Comparison of ENCODE assay signal across 8 mouse cellular contexts in the genomic region with DNA sequence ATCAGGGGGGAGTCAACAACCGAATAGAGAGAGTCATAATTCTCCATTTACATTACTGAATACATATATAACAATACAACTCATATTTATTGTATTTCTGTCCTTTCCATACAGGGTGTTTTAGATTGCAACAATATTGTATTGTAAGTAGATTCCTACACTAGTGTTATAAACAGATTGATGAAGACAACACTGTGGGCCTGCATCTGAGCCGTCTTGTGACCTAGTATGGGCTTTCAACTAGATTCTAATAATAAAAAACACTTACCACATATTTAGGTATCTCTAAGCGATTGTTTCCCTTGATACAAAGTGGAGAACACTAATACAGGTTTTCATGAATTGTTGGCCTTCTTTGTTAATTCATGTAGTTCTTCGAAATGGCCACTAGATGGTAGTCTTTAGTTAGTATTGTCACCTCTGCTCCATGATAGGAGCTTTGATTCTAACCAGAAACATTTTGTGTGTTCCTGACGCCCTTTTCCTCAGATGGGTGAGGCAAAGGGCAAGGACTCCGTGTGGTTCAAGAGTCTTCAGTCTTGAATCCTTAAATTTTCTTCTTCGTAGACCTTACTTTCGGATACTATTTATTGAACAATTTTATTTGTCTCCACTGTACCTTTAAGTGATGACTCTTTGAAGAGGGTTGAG.
DNase-seq lines count a peak whose midpoint lies in the region; ATAC-seq and TF ChIP-seq lines count a peak whose summit lies in the region.

No protein-coding gene starts in this region.

- H3K9ac ChIP-seq in embryonic facial prominence, embryonic 11.5 days (replicated peaks; ENCODE audit: low read length): no peak overlapping the region
- no peak overlapping the region for H3K9ac ChIP-seq in hindbrain, embryonic 12.5 days

- no peak overlapping the region for H3K27ac ChIP-seq in embryonic facial prominence, embryonic 11.5 days (replicated peaks; ENCODE audit: low read depth, low read length)
- no peak overlapping the region for H3K27ac ChIP-seq in hindbrain, embryonic 12.5 days

- peak; percentile 17; the same call in 1 of the 2 replicates for TF ChIP-seq CTCF in lung, adult 2 months (IDR thresholded peaks at IDR 0.05; ENCODE audit: insufficient read depth, low read length)

- WGBS in embryonic facial prominence, embryonic 11.5 days: 30% methylated on average over 8 of the region's 8 CpGs
- WGBS in hindbrain, embryonic 12.5 days: 27% methylated on average over 8 of the region's 8 CpGs
- 12% methylated on average over 8 of the region's 8 CpGs for WGBS in lung, adult 2 months

- ATAC-seq in embryonic facial prominence, embryonic 11.5 days (replicated peaks; ENCODE audit: insufficient number of reproducible peaks, low FRiP score, low TSS enrichment, low read depth): peak; percentile 70; the same call in 1 of the 2 replicates
- peak; percentile 67 for ATAC-seq in hindbrain, embryonic 12.5 days (ENCODE audit: low FRiP score)
- peak; percentile 90 for ATAC-seq in neutrophil, adult 5-6 weeks (ENCODE audit: extremely low read depth, insufficient number of reproducible peaks, low FRiP score, poor library complexity, severe bottlenecking)

- peak overlapping the region; percentile 7; the same call in 1 of the 2 replicates for H3K4me2 ChIP-seq in embryonic facial prominence, embryonic 11.5 days (ENCODE audit: low read depth, low read length)
- 0 out of 2 replicates have a peak overlapping the region, but pooled peaks have one; percentile 16 for H3K4me2 ChIP-seq in hindbrain, embryonic 12.5 days (replicated peaks)

- no peak overlapping the region for H3K4me3 ChIP-seq in embryonic facial prominence, embryonic 11.5 days (ENCODE audit: low read depth, low read length)
- H3K4me3 ChIP-seq in hindbrain, embryonic 12.5 days: no peak overlapping the region
- peak overlapping the region; percentile 66 for H3K4me3 ChIP-seq in lung, adult 2 months (replicated peaks; ENCODE audit: extremely low read depth, low read depth, low read length)

- peak; percentile 28 to 60 for DNase-seq in heart, adult 18-20 months
- DNase-seq in heart, postnatal 4 days: no peak
- peak; percentile 27 for DNase-seq in MEL-GATA-1-ER (ENCODE audit: extremely low read depth, low read depth)
- DNase-seq in embryonic facial prominence, embryonic 11.5 days (ENCODE audit: low spot score): peak; percentile 76
- DNase-seq in lung, adult 2 months: no peak
- no peak for DNase-seq in right cerebral cortex, postnatal 25 days

- no peaks in the 10 kb centered on the region for H3K27me3 ChIP-seq in embryonic facial prominence, embryonic 11.5 days (ENCODE audit: control insufficient read depth, insufficient read depth, low read length)
- no peaks in the 10 kb centered on the region for H3K27me3 ChIP-seq in hindbrain, embryonic 12.5 days

- no peak for TF ChIP-seq POLR2A in lung, adult 2 months (IDR thresholded peaks at IDR 0.05; ENCODE audit: borderline replicate concordance, extremely low read depth, low read depth, low read length)

- no peaks in the 10 kb centered on the region for H3K9me3 ChIP-seq in embryonic facial prominence, embryonic 11.5 days (replicated peaks; ENCODE audit: control insufficient read depth, low read length)
- H3K9me3 ChIP-seq in hindbrain, embryonic 12.5 days (replicated peaks): no peaks in the 10 kb centered on the region

- no peaks in the 10 kb centered on the region for H3K36me3 ChIP-seq in embryonic facial prominence, embryonic 11.5 days (replicated peaks; ENCODE audit: control insufficient read depth, insufficient read depth, low read depth, low read length)
- H3K36me3 ChIP-seq in hindbrain, embryonic 12.5 days: no peaks in the 10 kb centered on the region

- H3K4me1 ChIP-seq in embryonic facial prominence, embryonic 11.5 days (ENCODE audit: control insufficient read depth, insufficient read depth, low read length): no peaks in the 10 kb centered on the region
- H3K4me1 ChIP-seq in hindbrain, embryonic 12.5 days: peaks cover 11% of the 10 kb centered on the region
- peaks cover 16% of the 10 kb centered on the region for H3K4me1 ChIP-seq in lung, adult 2 months (ENCODE audit: control insufficient read depth, insufficient read depth, low read length)

Comparison
In these comparisons a context has a peak if more than half of its experiments do, and no peak if none do; other contexts are left out.
1. DNase-seq: peak in heart, adult 18-20 months (2 of 2), MEL-GATA-1-ER (single experiment) and embryonic facial prominence, embryonic 11.5 days (single experiment); none in heart, postnatal 4 days (single experiment), lung, adult 2 months (single experiment) and right cerebral cortex, postnatal 25 days (single experiment).
2. Peak in every context shown above with its lines, with median percentiles within 50 percentile points of each other: ATAC-seq.